Mouse (Mus musculus) right cerebral cortex, postnatal 4 days (tissue): ENCODE results near the gene Cpsf4.
A peak's percentile ranks its signal among the peaks of the same experiment; 100 is the strongest.
"Not testable (repeated sequence)": the region's sequence is repeated elsewhere in the genome, so short reads cannot be mapped to it uniquely, and the experiment has no call there.

Source experiments
- DNase-seq: peaks from one replicate; pipeline ENCODE4 v3.0.0-alpha.2; 2022

Cpsf4 gene

DNA sequence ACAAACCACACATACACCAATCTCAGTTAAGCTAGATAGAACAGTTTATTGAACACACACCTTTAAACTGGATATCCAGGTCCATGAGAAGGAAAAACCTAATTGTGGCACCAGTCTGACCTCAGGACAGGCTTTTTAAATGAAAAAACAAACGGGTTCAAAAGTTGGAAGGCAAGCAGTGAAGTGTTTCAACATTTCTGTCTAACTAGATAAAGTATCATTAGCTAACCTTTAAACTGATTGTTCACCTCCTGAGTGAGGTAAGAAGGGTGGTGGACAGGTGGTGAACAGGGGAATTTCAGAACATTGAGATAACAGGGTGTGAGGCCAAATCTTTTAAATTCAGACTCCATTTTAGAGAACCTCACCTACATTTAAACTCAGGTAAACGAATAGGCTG, 59.4 kb downstream of the Cpsf4 start:
- no peak for DNase-seq

DNA sequence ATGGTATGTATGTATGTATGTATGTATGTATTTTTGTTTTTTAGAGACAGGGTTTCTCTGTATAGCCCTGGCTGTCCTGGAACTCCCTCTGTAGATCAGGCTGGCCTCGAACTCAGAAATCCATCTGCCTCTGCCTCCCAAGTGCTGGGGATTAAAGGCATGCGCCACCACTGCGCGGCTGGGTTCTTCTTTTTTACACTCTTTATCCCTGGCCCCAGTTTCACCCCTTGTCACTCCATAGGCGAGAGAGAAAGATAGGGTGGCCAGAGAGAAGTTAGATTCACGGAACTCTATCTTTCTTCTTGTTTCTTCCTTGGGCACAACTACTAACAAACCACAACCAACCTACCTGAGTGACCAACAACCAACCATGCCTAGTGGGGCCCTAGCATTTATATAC, 62.3 kb downstream of the Cpsf4 start:
- not testable (repeated sequence) for DNase-seq

DNA sequence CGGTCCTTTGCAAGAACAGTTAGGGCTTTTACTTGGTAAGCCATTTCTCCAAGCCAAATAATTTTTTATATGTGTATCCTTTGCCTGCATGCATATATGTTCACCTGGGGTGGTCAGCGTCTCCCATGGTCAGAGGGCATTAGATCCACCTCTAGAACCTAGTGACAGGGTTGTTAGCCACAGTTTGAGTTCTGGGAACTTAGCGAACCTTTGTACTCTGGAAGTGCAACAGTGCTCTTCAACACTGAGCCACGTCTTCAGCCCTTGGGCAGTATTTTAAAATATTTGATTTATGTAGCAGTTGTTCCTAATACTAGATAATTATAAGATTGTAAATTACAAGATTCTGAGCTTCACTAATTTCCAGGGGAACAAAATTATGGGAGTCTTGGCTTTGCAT, 63.6 kb downstream of the Cpsf4 start:
- no peak for DNase-seq

DNA sequence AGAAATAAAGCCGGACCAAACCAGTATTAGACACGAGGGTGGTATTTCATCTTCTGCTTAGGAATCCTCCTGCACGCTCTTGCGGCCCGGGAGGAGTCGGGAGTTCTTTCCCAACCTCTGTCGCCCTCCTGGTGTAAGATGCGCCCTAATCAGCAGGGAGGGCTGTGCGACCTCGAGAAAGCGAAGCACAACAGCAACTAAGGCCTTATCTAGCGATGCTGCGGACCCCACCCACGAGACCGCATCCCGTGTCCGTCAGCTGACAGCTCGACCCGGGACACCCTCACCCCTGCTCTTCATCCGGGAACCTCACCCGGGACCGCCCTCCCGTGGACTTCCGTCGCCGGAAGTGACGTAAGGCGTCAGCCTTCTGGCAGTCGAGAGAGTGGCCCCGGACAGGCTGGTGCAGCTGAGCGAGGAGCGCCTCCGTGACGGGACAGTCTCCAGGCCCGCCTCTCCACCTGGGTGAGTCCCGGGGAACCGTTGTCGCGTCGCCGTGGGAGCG, 64.4 kb downstream of the Cpsf4 start, which contains the start of gene Zfp655:
Gene Zfp655, plus strand, starts transcription at position 349 of the 505 bp plus-strand sequence.
- peak; percentile 93 for DNase-seq
